Mouse (Mus musculus) intestine, embryonic 16.5 days (tissue): ENCODE results near the gene Eif3g. TPM values are rescaled to one million over a fixed set of nuclear protein-coding genes. Genes with fewer than 3 reads are reported as not detected.
A peak's percentile ranks its signal among the peaks of the same experiment; 100 is the strongest.

Experiments
- ATAC-seq: fragments of 200-750 bp; cut with Nextera tagmentation; 2 replicates; pipeline ENCODE4 v1.8.0; 2017; ENCODE audit warnings: moderate TSS enrichment, moderate library complexity
- H3K27ac ChIP-seq: fragments of 300-500 bp; sonication (generic); 2 replicates; pipeline ENCODE4 v1.5.1; 2014; ENCODE audit warnings: mild to moderate bottlenecking, low read length
- H3K27me3 ChIP-seq: fragments of 300-500 bp; sonication (generic); replicated peaks from 2 replicates; pipeline ENCODE4 v1.6.1; 2014; ENCODE audit warnings: low read length, control low read depth, mixed read lengths; ENCODE audit not compliant: control insufficient read depth, insufficient read depth
- H3K36me3 ChIP-seq: fragments of 300-500 bp; sonication (generic); 2 replicates; pipeline ENCODE4 v1.6.1; 2014; ENCODE audit warnings: low read length, control low read depth; ENCODE audit not compliant: control insufficient read depth, insufficient read depth
- H3K4me1 ChIP-seq: fragments of 300-500 bp; sonication (generic); 2 replicates; pipeline ENCODE4 v1.6.1; 2014; ENCODE audit warnings: low read length, control low read depth, mixed read lengths; ENCODE audit not compliant: control insufficient read depth, insufficient read depth
- H3K4me2 ChIP-seq: fragments of 300-500 bp; sonication (generic); 2 replicates; pipeline ENCODE4 v1.6.1; 2014; ENCODE audit warnings: low read depth, low read length, control low read depth
- H3K4me3 ChIP-seq: fragments of 300-500 bp; sonication (generic); 2 replicates; pipeline ENCODE4 v1.5.1; 2014; ENCODE audit warnings: mild to moderate bottlenecking, low read length
- H3K9ac ChIP-seq: fragments of 300-500 bp; sonication (generic); 2 replicates; pipeline ENCODE4 v1.6.1; 2014; ENCODE audit warnings: low read depth, low read length
- H3K9me3 ChIP-seq: fragments of 300-500 bp; sonication (generic); 2 replicates; pipeline ENCODE4 v1.6.1; 2016; ENCODE audit warnings: low read length, control low read depth; ENCODE audit not compliant: control insufficient read depth
- WGBS: fragments of 180-500 bp; shearing (Covaris S2); extraction: QIAGEN DNeasy Blood & Tissue Kit; methylation state at CpG from one replicate; pipeline ENCODE4 v1.1.7; 2014; 5-methylcytosine and 5-hydroxymethylcytosine counted together
- polyA plus RNA-seq: library from polyadenylated mRNA; unstranded; fragments of >200 nt; fragmentation: Nextera tagmentation; extraction: Ambion mirVana; gene quantifications from 2 replicates; pipeline ENCODE4 v1.2.1, GENCODE M21; 2015

The Eif3g gene
- 261 and 297 TPM in 2 replicates for polyA plus RNA-seq

GRCm38 (mm10) chr9:20898511-20899073 lies at the start of gene Eif3g:
Gene Eif3g, minus strand, starts transcription at chr9:20898623.
- Histone ChIP-seq H3K4me3 (peak within 1 kb of the TSS; percentile 87), H3K27ac (peak within 1 kb of the TSS; percentile 43; the same call in 1 of the 2 replicates), H3K36me3 (peaks cover 11% of the 10 kb centered on the region), H3K4me2 (peak within 1 kb of the TSS; percentile 75), H3K4me1 (peaks cover 13% of the 10 kb centered on the region), H3K9ac (peak within 1 kb of the TSS; percentile 94), H3K27me3 (no peaks in the 10 kb centered on the region), H3K9me3 (no peaks in the 10 kb centered on the region)
- 3% methylated on average over 34 of the region's 34 CpGs for WGBS
- peak; percentile 86 for ATAC-seq

- Histone ChIP-seq H3K9me3 (no peaks in the 10 kb centered on the region), H3K9ac (0 out of 2 replicates have a peak overlapping the region, but pooled peaks have one; percentile 39), H3K4me2 (no peak overlapping the region), H3K4me1 (peaks cover 32% of the 10 kb centered on the region), H3K4me3 (no peak overlapping the region), H3K36me3 (no peaks in the 10 kb centered on the region), H3K27me3 (no peaks in the 10 kb centered on the region), H3K27ac (no peak overlapping the region)
- WGBS = 80% methylated on average over 16 of the region's 16 CpGs
- no peak for ATAC-seq
Observed at GRCm38 (mm10) chr9:20946066-20946880, 47.9 kb upstream of the Eif3g start.

- Histone ChIP-seq H3K9me3 (no peaks in the 10 kb centered on the region), H3K4me2 (no peak overlapping the region), H3K4me1 (peaks cover 26% of the 10 kb centered on the region), H3K36me3 (0 out of 2 replicates have a peak, but pooled peaks cover 9% of the 10 kb centered on the region), H3K27ac (no peak overlapping the region; the same call in 1 of the 2 replicates), H3K27me3 (no peaks in the 10 kb centered on the region), H3K4me3 (no peak overlapping the region), H3K9ac (no peak overlapping the region)
- ATAC-seq = peak; percentile 16; the same call in 1 of the 2 replicates
- 47% methylated on average over 4 of the region's 4 CpGs for WGBS
Observed at GRCm38 (mm10) chr9:20944697-20945370, 46.4 kb upstream of the Eif3g start.

GRCm38 (mm10) chr9:20943911-20944310 lies 45.5 kb upstream of the Eif3g start:
- no peak overlapping the region for H3K4me3 ChIP-seq
- no peak overlapping the region for H3K4me2 ChIP-seq
- peak overlapping the region; percentile 13; the same call in 1 of the 2 replicates for H3K9ac ChIP-seq
- 0 out of 2 replicates have a peak, but pooled peaks cover 10% of the 10 kb centered on the region for H3K36me3 ChIP-seq
- H3K27me3 ChIP-seq = no peaks in the 10 kb centered on the region
- no peaks in the 10 kb centered on the region for H3K9me3 ChIP-seq
- peak; percentile 54 for ATAC-seq
- WGBS = 15% methylated on average over 2 of the region's 2 CpGs
- H3K4me1 ChIP-seq = peaks cover 26% of the 10 kb centered on the region
- H3K27ac ChIP-seq = no peak overlapping the region

- no peak overlapping the region for H3K4me3 ChIP-seq
- WGBS = 90% methylated on average over 7 of the region's 7 CpGs
- peaks cover 12% of the 10 kb centered on the region; the same call in 1 of the 2 replicates for H3K36me3 ChIP-seq
- ATAC-seq = peak; percentile 16; the same call in 1 of the 2 replicates
- no peaks in the 10 kb centered on the region for H3K9me3 ChIP-seq
- H3K4me2 ChIP-seq = no peak overlapping the region
- no peaks in the 10 kb centered on the region for H3K27me3 ChIP-seq
- H3K27ac ChIP-seq = no peak overlapping the region
- H3K9ac ChIP-seq = no peak overlapping the region
- H3K4me1 ChIP-seq = peaks cover 26% of the 10 kb centered on the region
Observed at GRCm38 (mm10) chr9:20943396-20943795, 45.0 kb upstream of the Eif3g start.

GRCm38 (mm10) chr9:20923258-20923657 lies 24.8 kb upstream of the Eif3g start:
- no peaks in the 10 kb centered on the region for H3K9me3 ChIP-seq
- no peaks in the 10 kb centered on the region for H3K4me1 ChIP-seq
- 89% methylated on average over 3 of the region's 3 CpGs for WGBS
- ATAC-seq = no peak
- H3K4me2 ChIP-seq = no peak overlapping the region
- H3K36me3 ChIP-seq = peaks cover 36% of the 10 kb centered on the region
- no peak overlapping the region for H3K27ac ChIP-seq
- H3K9ac ChIP-seq = no peak overlapping the region
- no peaks in the 10 kb centered on the region for H3K27me3 ChIP-seq
- H3K4me3 ChIP-seq = no peak overlapping the region

- Histone ChIP-seq H3K9me3 (no peaks in the 10 kb centered on the region), H3K4me2 (no peak overlapping the region), H3K9ac (no peak overlapping the region), H3K4me1 (no peaks in the 10 kb centered on the region), H3K27me3 (no peaks in the 10 kb centered on the region), H3K27ac (no peak overlapping the region), H3K4me3 (no peak overlapping the region), H3K36me3 (peaks cover 54% of the 10 kb centered on the region)
- WGBS = 81% methylated on average over 4 of the region's 4 CpGs
- ATAC-seq = no peak
Observed at GRCm38 (mm10) chr9:20916160-20916559, 17.7 kb upstream of the Eif3g start.

GRCm38 (mm10) chr9:20909948-20910347 lies 11.5 kb upstream of the Eif3g start:
- H3K9me3 ChIP-seq = no peaks in the 10 kb centered on the region
- H3K4me1 ChIP-seq = no peaks in the 10 kb centered on the region
- H3K36me3 ChIP-seq = peaks cover 54% of the 10 kb centered on the region
- H3K27me3 ChIP-seq = no peaks in the 10 kb centered on the region
- H3K4me3 ChIP-seq = no peak overlapping the region
- WGBS = 93% methylated on average over 9 of the region's 9 CpGs
- H3K9ac ChIP-seq = no peak overlapping the region
- no peak for ATAC-seq
- H3K27ac ChIP-seq = no peak overlapping the region
- H3K4me2 ChIP-seq = no peak overlapping the region

GRCm38 (mm10) chr9:20902174-20902491 lies 3.7 kb upstream of the Eif3g start:
- no peak overlapping the region for H3K27ac ChIP-seq
- H3K4me1 ChIP-seq = peaks cover 9% of the 10 kb centered on the region
- H3K27me3 ChIP-seq = no peaks in the 10 kb centered on the region
- ATAC-seq = no peak
- no peaks in the 10 kb centered on the region for H3K9me3 ChIP-seq
- 20% methylated on average over 6 of the region's 6 CpGs for whole genome bisulfite sequencing
- no peak overlapping the region for H3K4me3 ChIP-seq
- H3K9ac ChIP-seq = 0 out of 2 replicates have a peak overlapping the region, but pooled peaks have one; percentile 31
- peaks cover 8% of the 10 kb centered on the region; the same call in 1 of the 2 replicates for H3K36me3 ChIP-seq
- no peak overlapping the region for H3K4me2 ChIP-seq
